Mouse (Mus musculus) splenic B cell, adult 2 months (primary cell): ENCODE data around the gene Poldip3.

Source experiments
- DNase-seq: peaks from one replicate; pipeline ENCODE4 v3.0.0-alpha.2; 2011; ENCODE audit warnings: low read depth, low spot score
- H3K27me3 ChIP-seq: 2 replicates; pipeline ENCODE4 v1.6.1; 2012; ENCODE audit warnings: mild to moderate bottlenecking, low read length, moderate library complexity, mixed read lengths; ENCODE audit not compliant: control insufficient read depth, poor library complexity, insufficient read depth, severe bottlenecking
- H3K36me3 ChIP-seq: 2 replicates; pipeline ENCODE4 v1.6.1; 2012; ENCODE audit warnings: mild to moderate bottlenecking, low read length, moderate library complexity, mixed read lengths; ENCODE audit not compliant: control insufficient read depth, poor library complexity, insufficient read depth, severe bottlenecking

Poldip3 gene

DNA sequence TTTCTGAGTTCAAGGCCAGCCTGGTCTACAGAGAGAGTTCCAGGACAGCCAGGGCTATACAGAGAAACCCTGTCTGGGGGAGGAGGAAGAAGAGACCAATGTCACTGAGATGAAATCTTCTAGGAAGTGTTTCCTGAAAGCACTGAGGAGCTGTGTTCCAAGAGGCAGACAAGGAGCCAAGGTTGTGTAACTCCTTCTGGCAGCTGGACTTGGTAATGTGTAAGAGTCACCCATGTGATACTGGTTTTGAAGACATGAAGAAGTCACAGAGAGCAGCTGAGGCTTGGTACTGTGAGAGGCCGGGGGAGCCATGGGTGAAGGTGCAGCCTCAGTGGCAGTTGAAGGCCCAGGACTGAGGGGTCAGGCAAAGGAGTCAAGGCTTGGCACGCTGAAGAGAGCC is 55.5 kb downstream of the Poldip3 start:
- Histone ChIP-seq H3K27me3 (no peaks in the 10 kb centered on the region), H3K36me3 (no peaks in the 10 kb centered on the region)
- no peak for DNase-seq

DNA sequence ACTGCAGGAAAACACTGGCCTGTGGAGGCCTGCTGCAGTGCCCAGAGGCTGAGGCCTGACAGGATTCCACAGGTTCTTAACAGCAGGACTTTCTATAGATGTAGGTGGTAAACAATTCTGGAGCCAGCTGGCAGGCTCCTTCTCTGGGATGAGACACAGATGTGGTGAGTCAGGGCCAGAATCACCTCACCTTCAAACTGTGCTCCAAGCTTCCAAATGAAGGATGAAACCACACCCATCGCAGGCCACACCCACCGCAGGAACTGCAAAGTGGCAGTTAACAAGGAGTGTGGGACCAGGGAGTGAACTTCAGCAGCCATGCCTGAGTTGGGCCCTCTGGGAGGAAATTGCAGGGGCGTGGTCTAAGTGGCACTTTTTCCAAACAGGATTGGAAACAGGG is 58.3 kb downstream of the Poldip3 start:
- no peaks in the 10 kb centered on the region for H3K36me3 ChIP-seq
- DNase-seq = no peak
- no peaks in the 10 kb centered on the region for H3K27me3 ChIP-seq

DNA sequence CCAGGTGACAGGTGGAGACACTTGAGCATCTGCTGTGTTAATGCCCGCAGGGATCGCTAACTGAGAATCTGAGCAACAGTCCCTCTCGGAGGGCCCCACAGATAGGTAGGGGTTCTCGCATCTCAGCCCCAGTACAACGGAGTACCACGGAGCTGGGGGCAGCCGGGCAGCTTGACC is 59.9 kb downstream of the Poldip3 start, which contains the start of gene Serhl:
TSS of gene Serhl (plus strand) at position 78 of the 177 bp plus-strand sequence.
- no peaks in the 10 kb centered on the region for H3K27me3 ChIP-seq
- no peak for DNase-seq
- H3K36me3 ChIP-seq = no peaks in the 10 kb centered on the region

DNA sequence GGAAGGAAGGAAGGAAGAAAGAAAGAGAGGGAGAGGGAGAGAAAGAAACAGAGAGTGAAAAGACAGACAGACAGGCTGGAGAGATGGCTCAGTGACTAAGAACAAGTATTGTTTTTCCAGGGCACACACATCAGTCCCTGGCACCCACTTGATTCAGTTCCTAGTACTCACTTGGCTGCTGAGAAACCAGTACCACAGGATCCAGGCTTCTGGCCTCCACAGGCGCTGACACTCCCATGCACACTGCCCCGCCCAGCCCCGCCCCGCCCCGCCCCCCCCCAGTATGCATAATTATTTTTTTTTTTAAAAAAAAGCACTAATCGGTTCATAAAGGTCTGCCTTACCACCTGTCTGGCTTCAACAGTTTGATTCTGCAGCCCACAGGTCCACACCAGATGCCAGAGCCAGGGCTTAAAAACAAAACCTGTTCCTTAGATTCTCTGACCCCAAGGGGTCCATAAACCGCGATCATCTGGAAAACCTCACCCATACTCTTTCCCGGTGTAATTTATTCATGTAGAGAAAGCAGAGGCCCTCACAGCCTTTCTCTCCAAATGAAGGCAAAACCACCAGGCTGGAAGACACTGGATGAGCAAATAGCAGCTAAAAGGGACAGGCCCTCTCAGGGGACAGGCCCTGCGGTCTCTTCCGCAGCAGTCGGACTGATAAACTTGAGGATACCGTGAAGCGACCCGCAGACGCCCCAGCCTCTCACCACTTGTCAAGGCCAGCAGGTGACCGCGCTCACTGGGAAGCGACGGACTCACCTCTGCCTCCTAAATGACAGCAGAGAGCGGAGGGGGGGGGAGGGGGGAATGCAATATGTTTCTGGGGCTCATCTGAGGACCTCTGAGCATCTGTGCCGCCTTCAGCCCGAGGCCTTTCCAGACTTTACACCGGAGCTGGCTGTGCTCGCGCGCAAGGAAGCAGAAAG is 60.4 kb downstream of the Poldip3 start:
- DNase-seq = no peak
- H3K36me3 ChIP-seq = no peaks in the 10 kb centered on the region

DNA sequence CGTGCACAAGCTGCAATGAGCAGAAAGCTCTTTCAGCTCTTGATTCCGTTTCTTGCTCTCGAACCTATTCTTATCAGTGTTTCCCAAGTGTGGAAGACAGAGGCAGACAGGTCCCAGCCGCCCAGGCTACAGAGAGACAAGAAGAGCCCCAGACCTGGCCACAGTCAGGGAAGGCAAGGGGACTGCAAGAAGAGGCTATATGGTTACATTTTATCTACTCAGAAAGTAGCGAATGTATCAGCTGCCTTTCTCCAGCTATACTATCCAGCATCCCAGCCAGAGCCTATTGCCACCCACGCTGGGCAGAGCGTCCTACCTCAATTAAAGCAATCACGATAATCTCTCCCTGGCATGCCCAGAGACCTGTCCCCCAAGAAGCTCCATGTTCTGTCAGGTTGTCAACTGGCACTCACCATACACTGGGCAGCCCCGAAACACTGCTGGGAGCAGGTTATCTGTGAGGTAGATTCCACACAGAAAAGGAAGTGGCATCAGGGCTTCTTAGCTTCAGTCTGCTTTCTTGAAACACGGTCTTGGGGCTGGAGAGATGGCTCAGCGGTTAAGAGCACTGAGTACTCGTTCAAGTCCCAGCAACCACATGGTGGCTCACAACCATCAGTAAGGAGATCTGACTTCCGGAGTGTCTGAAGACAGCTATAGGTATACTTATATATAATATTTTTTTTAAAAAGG is 62.4 kb downstream of the Poldip3 start:
- no peak for DNase-seq
- no peaks in the 10 kb centered on the region for H3K27me3 ChIP-seq
- H3K36me3 ChIP-seq = no peaks in the 10 kb centered on the region

More for the DNA sequence above, 60.4 kb downstream of the Poldip3 start:
- no peaks in the 10 kb centered on the region for H3K27me3 ChIP-seq

DNA sequence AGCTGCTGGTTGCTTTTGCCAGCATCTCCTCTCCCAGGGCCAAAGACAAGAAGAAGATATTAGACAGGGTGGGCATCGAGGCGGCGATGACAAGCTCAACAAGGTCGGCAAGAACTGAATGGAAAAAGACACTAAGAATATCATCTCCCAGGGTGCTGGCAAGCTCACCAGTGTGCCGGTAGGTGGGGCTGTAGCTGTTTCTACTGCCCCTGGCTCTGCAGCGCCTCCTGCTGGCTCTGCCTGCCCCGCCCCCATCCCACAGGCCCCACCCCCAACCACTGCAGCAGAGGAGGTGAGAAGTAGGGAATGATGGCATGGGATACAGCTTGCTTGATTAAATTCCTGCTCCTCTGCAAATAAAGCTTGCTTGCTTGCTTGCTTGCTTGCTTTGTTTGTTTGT is 63.3 kb downstream of the Poldip3 start:
- DNase-seq = peak; percentile 68
- Histone ChIP-seq H3K27me3 (no peaks in the 10 kb centered on the region), H3K36me3 (no peaks in the 10 kb centered on the region)

DNA sequence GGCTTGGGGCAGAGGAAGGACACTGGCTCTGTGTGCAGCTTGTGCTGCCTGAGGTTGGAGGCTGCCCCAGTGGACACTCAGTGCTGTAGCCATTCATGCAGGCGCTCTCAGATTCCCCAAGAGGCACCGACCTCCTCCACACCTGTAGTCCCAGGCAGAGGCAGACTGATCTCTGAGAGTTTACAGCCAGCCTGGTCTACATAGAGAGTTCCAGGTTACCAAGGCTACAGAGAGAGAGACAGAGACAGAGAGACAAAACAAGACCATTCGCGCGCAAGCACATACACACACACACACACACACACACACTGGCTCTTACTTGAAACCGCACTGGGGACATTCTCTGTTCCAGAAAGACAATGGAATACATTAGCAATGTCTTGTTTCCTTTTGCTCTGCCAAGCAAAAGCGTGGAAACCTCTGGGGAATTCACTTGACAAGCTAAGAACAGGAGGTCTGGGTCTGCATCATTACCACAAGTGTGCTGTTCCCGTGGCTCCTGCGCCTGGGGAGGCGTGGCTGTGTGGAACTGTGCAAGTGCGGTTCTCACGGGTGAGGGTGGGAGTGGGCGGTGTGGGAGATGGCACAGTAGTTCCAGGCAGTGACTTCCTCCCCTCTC is 65.1 kb downstream of the Poldip3 start:
- DNase-seq = no peak
- no peaks in the 10 kb centered on the region for H3K36me3 ChIP-seq
- no peaks in the 10 kb centered on the region for H3K27me3 ChIP-seq

DNA sequence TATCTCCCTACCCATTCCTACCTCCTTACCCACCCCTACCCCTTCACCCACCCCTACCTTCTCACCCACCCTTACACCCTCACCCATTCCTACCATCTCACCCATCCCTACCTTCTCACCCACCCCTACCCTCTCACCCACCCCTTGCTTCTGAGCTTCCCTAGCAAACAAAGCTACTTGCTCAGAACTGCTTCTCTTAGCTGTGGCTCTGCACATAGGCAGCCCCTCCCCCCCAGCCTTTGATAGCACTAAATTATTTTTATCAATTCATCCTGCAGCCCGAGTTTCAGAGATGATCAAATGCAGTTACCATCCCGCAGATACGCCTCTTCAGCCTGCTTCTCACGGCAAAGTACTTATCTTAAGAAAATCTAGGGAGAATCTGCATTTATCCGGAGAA is 65.7 kb downstream of the Poldip3 start:
- Histone ChIP-seq H3K36me3 (no peaks in the 10 kb centered on the region), H3K27me3 (no peaks in the 10 kb centered on the region)
- DNase-seq = no peak
